Mouse (Mus musculus) layer of hippocampus, adult 8-10 months (tissue): ENCODE data around the gene Erlin1. TPM values are rescaled to one million over a fixed set of nuclear protein-coding genes. Genes with fewer than 3 reads are reported as not detected.

Experiments
- DNase-seq, 2 experiments: peaks; one replicate each; pipeline ENCODE4 v3.0.0; 2022; ENCODE audit warnings: low spot score in 2 of 2
- total RNA-seq, 4 experiments: library from RNA; stranded (reverse); gene quantifications; 2 replicates each; pipeline ENCODE4 v1.2.4; 2022

Erlin1 gene
- 10 to 100 TPM; 21.3 to 25.8 (median 23.0) TPM for total RNA-seq

DNA sequence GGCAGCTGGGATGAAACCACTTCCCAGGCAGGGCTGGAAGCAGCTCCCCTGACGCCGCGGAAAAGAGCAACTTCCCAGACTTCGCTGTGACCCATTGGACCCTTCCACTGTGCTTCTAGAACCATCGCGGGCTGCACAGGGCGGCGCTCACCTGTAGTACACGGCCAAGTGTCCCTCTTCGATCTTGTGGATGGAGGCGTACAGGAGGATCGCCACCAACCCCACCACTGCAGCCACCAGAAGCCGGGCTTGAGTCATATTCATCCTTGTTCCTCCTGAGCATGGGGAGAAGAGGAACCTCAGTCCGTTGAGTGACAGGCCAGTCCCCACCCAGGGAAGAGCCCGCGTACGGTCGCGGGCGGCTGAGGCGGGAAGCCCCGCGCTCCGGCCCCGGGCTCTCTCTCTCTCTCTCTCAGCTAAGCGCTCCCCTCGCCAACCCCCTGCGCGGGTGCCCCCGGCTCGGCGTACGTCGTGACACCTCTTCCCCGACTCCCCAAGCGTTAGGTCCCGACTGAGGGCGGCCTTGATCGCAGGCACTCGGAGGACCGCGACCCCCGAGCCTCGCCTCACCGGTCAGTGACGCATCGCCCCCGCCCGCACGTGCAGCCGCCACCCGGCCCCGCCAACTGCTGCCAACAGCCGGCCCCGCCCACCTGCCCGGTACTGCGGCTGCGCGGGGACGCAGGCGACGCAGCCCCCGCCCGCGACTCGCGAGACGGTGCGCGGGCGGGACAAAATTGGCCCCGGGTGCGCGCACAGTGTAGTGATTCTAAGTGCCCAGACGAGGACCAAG, at the start of gene Erlin1:
Gene Erlin1, minus strand, starts transcription at position 665 of the 793 bp plus-strand sequence.
- peak; percentile 66 to 84 for DNase-seq

DNA sequence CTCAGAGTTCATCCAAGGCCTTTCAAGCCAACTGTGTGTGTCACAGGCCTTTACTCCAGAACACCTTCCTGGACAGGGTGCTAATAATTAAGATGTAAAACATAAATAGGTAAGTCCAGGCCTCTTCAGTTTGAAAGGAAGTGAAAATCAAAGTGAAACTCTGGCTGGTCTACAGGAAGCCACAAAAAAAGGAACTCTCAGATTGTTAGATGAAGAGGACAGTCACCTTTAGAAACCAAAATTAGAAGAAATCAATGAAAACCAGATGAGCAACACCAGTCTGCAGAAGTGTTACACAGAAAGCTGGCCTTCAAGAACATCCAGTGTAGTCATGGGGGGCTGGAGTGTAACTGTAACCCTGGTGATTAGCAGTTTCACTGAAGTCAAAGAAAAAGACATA, 48.2 kb upstream of the Erlin1 start:
- no peak for DNase-seq

DNA sequence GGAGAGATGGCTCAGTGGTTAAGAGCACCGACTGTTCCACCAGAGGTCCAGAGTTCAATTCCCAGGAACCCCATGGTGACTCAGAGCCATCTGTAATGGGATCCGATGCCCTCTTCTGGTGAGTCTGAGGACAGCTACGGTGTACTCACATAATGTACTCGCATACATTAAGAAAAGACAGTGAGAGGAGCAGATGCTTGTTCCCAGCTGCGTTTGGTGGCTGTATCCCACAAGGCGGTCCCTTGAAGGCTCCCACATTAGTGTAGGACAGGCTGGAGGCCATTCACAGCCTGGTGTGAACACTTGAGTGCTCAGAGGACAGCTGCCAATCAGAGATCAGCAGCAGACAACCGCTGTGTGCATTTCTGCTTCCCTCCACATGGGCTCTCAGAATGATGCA, 42.1 kb upstream of the Erlin1 start:
- DNase-seq, result no peak

DNA sequence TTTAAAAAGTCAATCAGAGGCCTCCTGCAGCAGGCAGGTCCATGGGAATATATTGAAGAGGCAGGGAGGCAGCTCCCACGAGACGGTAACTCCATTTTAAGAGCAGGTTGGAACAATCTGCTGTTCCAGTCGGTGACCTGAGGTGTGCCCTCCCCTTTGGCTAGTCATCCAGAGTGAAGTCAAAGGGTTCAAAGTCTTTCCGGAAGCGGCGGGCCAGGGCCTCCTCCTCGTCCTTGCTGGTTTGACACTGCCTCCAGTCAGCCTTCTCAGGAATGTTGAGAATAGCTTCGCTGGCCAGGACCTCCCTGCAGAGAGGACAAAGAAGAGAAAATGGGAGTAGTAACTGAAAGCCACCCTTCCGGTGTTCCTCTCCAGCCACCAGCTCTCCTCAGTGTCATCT, 40.8 kb upstream of the Erlin1 start:
- DNase-seq, result no peak

DNA sequence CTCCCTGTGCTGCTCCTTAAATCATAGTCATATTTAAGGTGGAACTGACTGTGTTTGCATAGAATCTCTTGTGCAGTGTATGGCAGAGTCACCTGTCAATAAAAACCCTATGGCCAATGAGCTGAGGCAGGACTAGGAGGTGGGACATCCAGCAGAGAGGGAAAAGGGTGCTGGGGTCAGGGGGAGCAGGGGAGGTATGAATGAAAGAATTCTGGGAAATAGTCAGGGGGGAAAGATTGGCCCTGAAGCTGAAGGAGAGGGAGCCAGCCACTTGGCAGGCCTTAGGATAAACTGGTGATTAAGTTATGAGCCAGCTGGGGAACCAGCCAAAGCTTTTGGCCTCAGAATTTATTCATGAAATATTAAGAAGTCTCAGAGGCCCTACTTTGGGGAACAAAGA, 39.4 kb upstream of the Erlin1 start:
- no peak for DNase-seq

DNA sequence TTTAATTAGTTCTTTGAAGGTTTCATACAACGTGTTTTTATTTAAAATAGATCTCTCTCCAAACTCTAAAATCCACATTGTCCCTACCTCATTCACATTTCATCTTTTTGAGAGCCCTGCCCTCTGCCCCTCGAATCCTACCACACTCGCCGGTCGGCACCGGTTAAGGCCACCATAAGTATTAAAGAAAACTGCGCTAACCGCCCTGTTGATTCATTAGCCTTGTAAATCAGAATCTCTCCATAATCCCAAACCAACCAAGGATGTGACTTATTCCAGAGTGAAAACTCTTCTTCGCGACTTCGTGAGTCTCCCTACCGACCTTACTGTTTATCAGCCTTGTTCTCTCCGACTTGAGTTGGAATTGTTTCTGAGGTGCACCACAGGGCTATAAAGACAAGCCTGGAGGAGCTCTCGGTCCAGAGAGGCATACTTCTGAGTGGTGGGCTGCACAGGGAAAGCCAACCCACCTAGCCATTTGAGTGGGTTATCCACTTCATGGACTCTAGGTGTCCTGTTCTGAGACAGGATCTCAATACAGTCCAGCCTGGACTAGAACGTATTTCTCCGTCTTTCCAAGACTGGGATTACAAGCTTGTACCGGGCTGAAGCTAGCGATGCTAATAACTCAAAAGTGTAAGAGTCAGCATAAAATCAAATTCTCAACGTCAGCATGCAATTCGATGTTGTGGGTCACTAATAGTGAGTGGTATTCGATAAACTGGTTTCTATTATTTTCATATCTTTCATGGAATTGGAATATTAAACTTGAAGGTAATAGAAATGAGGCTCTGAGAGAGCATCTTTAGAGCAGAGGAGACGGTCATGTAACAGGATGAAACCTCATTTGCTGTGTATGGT, 38.3 kb upstream of the Erlin1 start:
- DNase-seq, result no peak

DNA sequence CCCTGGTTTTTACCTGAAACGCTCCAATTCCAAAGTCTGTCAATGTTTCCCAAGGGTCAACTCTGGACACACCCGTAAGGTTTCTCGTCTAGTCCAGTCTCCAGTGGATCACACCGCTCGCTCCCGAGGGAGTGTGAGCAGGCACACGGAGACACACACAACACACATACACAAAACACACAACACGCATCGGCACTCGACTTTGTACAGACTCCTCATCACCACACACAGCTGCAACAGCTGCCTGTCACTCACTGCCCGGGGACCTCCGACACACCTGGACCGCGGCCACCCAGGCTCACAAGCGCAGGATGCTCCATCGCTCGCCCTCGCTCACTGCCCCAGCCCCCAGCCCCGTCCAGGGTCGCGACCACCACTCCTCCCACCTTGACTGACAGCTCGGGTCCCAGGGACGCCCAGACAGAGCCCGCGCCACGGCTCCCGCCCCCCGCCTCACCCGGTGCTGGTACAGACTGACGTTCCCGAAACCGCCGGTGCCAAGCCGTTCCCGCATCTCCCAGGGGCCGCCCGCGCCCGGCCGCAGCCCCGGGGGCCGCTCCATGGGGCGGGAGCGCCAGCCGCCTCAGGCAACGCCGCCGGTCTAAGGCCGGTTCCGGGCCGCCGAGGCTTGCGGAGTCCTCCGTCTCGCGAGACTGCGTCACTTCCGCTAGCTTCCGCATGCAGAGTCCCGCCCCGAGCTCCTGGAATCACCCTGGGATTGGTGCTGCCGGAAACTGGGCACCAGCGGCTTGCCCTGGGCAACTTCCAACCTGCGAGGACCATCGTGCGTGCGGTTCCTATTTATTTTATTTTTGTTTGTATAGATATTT, 37.5 kb upstream of the Erlin1 start, which contains the start of gene Chuk:
Gene Chuk, minus strand, starts transcription at position 650 of the 830 bp plus-strand sequence.
- peak; percentile 90 to 94 for DNase-seq

DNA sequence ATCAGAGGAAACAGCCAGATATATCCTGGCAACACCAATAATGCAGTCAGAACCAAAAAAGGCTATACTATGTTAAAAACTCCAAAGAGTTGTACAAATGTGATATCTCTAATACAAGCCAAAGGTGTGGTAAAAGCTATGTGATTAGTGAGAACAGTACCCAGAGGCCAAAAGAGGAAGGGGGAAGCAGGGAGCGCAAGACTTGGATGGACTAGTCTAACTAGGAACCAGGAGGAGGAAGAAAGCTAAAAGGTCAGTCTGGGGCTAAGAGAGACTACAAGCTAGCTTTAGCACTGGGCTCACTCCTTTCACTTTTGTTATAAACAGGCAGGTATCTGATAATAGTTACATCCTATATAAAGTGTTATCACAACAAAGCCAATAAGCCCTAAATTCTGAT, 34.8 kb upstream of the Erlin1 start:
- DNase-seq, result no peak

DNA sequence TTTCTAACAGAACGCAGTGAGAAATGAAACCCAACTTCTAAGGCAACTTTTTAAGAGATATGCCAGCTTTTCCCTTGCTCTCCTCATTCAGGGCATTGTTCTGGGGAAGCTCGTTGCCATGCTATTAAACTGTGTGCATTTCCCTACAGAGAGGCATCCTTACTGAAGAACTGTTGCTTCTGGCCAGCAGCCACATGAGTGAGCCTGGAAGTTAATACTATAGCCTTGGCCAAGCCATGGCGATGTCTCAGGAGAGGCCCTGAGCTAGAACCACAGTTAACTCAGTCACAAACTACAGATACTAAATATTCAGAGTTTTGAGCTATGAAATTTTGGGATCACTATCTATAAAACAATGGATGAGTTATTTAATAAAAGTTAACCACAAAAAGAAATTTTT, 33.4 kb upstream of the Erlin1 start:
- no peak for DNase-seq

DNA sequence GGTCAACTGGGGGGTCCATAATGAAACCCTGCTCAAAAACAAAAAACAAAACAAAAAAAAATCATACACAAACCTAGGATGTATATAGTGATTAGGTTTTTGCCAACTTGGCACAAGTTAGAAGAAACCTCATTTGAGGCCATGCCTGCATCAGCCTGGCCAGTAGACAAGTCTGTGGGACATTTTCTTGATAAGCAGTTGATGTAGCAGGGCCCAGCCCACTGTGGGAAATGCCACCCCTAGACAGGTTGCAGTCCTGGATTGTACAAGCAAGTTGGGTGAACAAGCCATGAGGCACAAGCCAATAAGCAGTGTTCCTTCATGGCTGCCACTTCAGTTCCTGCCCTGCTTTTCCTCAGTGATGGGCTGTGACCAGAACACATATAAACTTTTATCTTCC, 31.3 kb upstream of the Erlin1 start:
- DNase-seq, result no peak

DNA sequence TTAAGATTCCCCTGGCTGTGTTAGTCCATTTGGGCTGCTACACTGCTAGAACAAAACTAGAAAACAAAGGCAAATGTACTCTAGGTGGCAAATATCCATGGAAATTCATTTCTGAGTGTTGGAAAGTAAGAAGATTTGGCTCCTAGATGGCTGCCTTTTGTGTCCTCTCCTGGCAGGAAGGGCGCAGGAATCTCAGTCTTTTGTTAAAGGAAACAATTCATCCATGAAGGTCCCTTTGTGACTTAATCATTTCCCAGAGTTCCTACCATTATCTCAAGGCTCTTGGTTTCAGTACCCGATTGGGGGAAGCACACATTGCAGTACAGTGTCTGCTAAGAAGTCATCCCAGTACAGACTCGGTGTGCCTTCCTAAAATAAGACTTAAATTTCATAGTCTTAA, 16.7 kb upstream of the Erlin1 start:
- no peak for DNase-seq

DNA sequence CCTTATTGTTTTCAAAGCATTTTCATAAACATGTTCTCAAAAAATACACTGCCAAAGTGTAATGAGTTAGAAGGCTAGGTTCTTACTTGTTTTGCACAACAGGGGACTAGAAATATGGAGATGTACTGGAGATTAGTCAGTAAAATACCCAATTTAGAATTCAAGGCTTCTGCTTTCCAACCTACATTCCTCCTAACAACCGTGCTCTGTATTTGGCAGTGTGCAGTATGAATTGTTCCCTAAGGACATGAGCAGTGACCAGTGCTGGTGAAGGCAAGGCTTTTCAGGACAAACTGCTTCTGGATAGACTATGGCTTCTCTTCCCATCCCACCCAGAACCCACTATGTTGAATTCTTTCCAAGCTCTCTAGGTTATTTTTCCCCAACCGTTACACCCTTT, 11.3 kb upstream of the Erlin1 start:
- DNase-seq, result no peak

DNA sequence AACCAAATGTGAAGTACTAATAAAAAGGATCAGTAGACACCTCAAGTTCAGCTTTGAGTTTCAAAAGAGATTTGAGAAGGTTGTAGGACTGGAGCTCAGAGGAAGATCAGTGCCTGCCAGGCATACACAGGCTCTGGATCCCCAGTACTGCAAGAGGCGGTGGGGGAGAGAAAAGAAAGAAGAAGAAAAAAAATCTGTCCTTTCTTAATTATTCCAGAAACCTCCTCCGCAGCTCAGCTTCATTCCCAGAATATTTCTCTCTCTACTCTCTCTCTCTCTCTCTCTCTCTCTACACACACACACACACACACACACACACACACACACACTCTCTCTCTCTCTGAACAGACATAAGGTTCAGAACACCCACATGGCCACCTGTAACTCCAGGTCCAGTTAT, 10.4 kb upstream of the Erlin1 start:
- no peak for DNase-seq

DNA sequence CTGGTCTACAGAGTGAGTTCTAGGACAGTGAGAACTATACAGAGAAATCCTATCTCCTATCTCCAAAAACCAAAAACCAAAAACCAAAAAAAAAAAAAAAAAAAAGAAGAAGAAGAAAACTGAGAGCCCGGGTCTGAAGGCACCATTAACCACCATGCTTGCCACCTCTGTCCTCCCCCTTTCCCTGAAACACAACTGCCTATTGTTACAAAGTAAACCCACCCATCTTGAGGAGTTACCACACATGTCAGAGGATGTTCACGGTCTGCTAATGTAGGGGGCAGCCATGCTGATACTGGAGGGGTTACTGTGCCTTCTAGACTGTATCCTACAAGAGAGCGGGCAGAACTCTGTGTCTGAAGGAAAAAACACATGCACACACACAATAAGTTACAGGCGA, 7.4 kb upstream of the Erlin1 start:
- no peak for DNase-seq

DNA sequence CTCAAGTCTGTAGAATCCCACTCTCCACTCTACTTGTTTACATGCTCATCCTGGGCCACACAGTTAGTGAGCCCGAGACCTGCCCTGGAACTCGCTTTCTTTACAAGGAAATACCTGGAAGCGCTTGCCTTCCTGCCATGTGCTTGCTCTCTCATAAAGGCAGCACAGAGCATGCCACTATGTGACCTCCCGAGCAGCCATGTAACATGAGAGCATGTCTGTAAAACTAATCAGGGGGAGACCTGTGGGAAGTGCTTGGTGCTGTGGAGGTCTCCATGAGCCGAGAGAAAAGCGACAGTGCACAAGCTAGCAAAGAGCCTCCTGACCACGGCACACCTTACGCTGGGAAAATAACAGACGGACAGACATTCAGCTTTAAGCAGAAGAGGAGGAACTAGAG, 6.9 kb upstream of the Erlin1 start:
- no peak for DNase-seq

DNA sequence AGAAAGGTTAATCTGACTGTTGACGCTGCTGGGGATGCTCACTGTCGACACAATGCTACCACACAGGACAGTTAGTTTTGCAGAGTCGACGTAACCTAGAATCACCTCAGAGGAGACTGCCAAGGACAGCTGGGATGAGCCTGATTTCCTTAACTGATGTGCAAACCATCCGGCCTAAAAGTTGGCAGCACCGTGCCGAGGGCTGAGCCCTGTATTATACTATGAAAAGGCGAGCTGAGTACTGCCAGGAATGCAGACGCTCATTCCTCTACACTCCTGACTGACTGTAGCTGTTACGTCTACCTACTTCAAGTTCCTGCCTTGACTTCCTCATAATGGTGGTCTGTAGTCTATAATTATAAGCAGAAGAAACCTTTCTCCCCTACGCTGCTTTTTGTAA, 5.4 kb upstream of the Erlin1 start:
- DNase-seq, result no peak

DNA sequence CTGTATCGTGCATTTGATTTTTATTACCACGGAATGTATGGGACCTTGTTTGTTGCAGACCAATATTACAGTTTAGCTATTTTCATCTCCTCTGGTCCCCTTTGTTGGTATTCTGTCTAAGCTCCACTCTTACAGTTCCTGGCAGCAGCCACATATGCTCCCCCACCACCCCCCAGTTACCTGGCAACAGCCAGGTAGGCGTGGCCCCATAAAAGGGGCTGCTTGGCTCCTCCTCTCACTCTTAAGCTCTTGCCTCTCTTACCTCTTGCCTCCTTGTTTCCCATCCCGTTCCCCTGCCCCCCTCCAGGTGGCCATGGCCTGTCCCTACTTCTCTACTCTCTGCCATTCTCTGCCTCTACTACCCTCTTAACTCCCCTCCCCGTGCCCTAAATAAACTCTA, 1.6 kb upstream of the Erlin1 start:
- DNase-seq, result no peak

DNA sequence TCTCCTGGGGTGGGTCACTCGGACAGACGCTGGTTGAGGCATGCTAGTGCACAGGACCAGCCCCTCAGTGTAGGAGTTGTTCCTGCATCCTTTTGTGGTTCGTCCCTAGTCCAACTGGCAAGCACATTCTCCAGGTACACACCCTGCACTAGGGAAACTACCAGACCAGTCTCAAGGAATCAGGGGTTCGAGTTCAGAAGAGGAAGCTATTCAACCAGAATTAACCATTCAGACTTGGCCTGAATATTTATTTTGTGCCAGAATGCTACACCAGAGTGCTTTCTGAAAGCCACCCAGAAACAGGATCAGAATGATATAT, 288 bp upstream of the Erlin1 start:
- DNase-seq, result no peak

DNA sequence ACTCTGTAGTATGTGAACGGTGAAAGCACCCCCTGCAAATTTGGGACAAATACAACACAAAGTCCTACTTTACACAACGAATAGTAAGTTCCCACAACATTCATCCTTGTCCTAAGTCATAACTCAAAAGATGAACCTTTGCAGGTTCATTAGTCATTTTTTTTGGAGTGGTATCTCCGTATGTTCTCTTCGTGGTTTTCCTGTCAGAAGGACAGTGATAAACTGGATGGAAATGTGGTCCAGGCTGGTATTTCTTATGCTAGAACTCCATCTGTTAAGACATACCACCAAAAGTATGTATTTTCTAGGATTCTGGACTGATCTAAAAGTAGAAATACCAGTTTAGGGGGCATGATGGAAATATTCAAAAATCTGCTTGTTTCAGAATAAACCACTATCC, 1.4 kb downstream of the Erlin1 start:
- no peak for DNase-seq

DNA sequence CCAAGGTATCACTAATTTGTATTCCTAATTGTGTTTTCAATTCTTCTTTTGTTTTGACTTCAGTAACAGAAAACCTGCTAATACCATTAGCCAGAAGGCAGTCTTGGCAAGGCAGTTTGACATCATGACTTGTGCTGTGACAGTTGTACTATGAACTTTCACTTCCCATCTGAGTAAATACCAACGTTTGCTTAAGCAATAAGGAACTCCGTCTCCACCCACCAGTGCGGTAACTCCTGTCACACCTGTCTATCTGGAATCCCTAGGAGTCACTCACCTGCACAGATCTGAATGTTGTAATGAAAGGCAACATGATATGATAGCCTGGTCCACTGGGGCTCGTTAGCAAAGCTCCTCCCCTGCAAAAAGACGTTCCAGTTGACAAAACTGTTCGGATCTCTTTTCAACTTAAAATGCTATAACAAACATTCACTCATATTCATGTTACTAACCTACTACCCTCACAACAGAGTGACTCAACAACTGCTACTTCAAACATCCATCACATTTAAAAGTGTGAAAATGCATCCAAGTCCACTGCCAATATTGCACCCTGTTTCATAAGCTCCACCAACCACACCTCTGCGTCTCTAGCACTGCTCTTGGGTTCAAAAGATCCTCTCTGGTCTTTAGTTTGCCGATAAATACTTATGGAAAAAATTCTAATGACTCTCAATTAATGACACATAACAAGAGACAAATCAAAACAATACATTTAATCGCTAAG, 2.1 kb downstream of the Erlin1 start:
- no peak for DNase-seq

DNA sequence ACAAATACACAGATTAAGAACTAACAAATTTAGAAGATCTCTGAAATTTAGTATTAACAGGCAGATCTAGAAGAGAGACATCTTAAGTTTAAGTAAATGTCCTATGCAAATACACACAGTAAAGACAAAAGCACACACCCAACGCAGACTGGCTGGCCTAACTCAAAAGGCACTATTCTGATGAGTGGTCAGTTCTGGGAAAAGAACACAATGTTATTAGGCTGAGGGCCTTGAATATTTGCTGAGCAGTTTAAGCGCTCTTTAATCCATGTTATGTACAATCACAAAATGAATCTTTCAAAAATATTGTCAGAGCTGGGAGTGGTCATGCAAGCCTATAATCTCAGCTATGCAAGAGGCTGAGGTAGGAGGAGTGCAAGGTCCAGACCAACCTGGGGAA, 4.9 kb downstream of the Erlin1 start:
- DNase-seq, result no peak
